Mouse (Mus musculus): Measurements from ENCODE around the gene Lcn2.

Lcn2 gene

DNA sequence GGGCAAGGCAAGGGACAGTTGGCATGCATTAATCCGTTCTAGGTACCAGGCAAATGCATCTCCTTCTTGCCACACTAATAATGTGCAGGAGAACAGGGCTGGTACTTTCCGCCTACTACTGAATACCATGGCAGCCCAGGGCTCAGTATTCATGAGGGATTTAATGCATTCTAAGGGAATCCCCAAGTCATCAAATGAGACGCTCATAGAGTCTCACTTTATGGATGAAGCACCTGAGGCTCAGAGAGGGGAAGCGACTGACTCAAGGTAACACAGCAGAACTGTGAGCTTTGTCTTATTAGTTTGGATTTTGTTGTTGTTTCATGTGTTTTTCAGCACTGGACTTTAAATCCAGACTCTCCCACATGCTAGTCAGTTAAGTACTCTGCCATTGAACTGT is 46.0 kb downstream of the Lcn2 start:
- DNase-seq, result no peak

DNA sequence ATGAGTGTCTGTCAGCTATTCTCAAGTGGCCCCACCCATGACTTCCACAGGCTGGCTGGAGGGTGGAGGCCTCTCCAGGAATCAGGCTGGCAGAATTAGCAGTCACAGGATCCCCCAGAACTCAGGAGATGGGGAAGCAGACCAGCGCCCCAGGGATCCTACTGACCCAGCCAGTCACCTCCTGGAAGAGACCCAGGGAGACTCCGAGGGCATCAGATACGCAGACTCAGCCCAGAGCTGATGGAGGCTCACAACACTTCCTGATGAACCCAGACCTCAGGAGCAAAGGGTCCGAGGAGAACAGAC is 46.5 kb downstream of the Lcn2 start:
- no peak for DNase-seq

DNA sequence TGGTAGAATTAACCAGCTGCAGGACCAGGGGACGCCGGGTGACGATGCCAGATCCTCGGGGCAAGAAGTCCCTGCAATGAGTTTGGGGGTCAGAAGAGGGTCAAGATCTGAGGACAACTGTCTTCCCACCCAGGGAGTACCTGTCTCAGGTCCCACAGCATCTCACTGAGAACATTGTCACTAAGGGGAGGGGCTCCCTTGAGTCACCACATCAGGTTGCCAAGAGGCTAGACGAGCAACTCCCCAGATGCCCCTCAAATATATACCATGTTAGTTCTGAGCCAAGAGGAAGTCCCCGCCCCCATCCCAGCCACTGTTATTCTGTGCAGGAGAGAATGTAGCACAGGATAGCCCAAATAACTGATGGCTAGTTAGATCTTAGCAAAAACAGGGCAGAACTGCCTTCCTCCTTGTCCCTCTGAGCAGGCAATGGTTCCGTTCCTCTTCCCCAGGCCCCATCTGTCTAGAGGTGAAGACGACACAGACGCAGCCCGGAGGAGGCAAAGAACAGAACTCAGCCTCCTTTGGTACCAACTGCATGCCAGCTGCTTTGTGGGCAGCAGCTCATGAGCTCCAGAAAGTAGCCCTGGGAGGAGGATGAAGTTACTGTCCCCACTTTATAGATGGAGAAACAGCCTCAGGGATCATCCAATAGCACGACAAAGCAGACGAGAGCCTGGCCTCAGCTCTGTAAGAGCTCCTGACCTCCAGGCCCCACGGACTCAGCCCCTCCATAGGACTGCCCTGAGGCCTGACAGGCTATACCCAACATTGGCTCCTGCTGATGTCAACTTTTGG is 47.0 kb downstream of the Lcn2 start:
- no peak for DNase-seq

DNA sequence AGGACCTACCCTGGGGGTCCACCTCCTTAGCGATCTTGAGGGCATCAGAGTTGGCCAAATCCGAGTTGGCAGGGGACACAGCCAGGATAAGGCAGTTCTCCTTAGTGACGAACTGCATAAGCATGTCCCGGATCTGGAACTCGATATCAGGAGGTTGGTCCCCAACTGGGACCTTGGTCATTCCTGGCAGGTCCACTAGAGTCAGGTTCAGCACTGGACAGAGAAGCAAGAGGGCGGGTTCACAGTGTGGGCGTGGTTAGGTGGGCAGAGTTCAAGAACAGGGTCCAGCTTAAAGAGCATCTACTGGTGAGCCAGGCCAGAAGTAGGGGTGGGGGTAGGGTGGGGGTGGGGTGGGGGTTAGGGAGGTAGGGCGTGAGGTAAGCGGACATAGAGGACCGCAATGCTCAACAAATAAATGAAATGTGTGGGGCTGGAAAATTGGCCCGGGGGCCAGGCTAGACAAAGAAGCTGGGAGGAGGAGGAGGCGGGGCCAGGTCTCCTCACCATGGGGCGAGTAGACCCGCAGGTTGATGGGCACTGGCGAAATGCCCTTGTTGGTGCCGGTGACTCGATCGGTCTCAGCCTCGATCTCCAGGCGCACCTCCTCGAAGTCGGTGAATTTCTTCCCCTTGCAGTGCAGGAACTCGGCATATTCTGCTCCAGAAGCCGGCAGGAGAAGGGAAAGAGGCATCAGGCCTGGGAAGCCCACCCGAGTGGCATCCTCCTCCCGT is 48.0 kb downstream of the Lcn2 start:
- DNase-seq, result no peak

DNA sequence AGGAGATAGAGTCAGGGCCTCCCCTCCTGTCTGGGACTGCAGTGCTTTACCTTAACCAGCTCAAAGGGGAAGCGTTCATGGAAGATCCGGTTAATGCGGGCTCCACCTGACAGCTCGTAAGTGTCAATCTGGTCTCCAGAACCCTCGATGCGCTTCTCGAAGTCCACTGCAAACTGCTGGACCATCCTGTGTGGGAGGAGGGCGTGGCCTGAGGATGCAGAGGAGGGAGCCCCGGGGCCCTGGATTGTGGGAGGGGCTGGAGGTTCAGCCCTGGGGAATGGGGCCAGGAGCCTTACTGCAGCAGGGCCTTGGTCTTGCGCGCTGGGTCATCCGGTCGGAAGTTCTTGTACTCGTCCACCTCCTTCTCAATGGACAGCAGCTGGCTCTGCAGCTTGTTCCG is 52.2 kb downstream of the Lcn2 start:
- DNase-seq, result no peak

Measured in lung, postnatal 10 days (tissue).